Mouse (Mus musculus): ENCODE results near the gene Akap13. TPM values are rescaled to one million over a fixed set of nuclear protein-coding genes. Genes with fewer than 3 reads are reported as not detected.
A peak's percentile ranks its signal among the peaks of the same experiment; 100 is the strongest.

The Akap13 gene
- 52.9 and 58.5 TPM in 2 replicates for polyA plus RNA-seq (2015; fragmentation: Nextera tagmentation; extraction: Ambion mirVana)

- peak; percentile 99 for DNase-seq (ENCODE audit: low spot score)
- TF ChIP-seq CTCF (IDR thresholded peaks at IDR 0.05), result peak; percentile 63
- no peak for TF ChIP-seq EP300 (IDR thresholded peaks at IDR 0.05)
- 2% methylated on average over 81 of the region's 94 CpGs for WGBS
Measured at GRCm38 (mm10) chr7:75455223-75456151, at the start of gene Akap13. Gene Akap13, plus strand, starts transcription at chr7:75455534.

DNA sequence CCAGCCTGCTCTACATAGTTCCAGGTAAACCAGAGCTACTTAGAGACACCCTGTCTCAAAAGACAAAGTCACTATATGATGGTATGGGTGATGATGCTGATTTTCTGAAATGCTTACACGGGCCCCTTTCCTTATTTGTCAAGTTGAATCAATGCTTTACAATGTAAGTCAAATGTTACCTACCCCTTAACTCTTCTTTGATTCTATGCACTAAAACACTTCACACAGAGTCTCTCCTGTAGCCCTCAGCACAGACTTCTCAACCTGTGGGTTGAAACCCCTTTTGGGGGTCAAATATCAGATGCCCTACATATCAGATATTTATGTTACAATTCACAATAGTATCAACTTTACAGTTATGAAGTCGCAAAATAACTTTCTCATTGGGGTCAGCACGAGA, 44.7 kb upstream of the Akap13 start:
- no peak overlapping the region for H3K4me3 ChIP-seq (ENCODE audit: low read depth, low read length)
- TF ChIP-seq CTCF (IDR thresholded peaks at IDR 0.05), result no peak
- no peak for TF ChIP-seq EP300 (IDR thresholded peaks at IDR 0.05)
- ATAC-seq, result no peak

More at GRCm38 (mm10) chr7:75455223-75456151, at the start of gene Akap13:
- Histone ChIP-seq H3K4me3 (ENCODE audit: low read depth, low read length) (peak within 1 kb of the TSS; percentile 97), H3K27me3 (replicated peaks; ENCODE audit: insufficient read depth, low read length) (no peaks in the 10 kb centered on the region), H3K36me3 (ENCODE audit: insufficient read depth, low read length) (no peaks in the 10 kb centered on the region), H3K9ac (replicated peaks; ENCODE audit: low read depth) (peak within 1 kb of the TSS; percentile 97), H3K27ac (ENCODE audit: low read length) (peak within 1 kb of the TSS; percentile 98), H3K9me3 (ENCODE audit: low read length) (no peaks in the 10 kb centered on the region), H3K4me1 (ENCODE audit: insufficient read depth, low read depth, low read length) (peaks cover 4% of the 10 kb centered on the region; the same call in 1 of the 2 replicates), H3K4me2 (replicated peaks; ENCODE audit: low read depth, low read length) (peak within 1 kb of the TSS; percentile 79)
- ATAC-seq, result peak; percentile 99

GRCm38 (mm10) chr7:75411226-75411625, 44.1 kb upstream of the Akap13 start:
- Histone ChIP-seq H3K9ac (replicated peaks; ENCODE audit: low read depth) (no peak overlapping the region), H3K27me3 (replicated peaks; ENCODE audit: insufficient read depth, low read length) (no peaks in the 10 kb centered on the region), H3K27ac (ENCODE audit: low read length) (no peak overlapping the region), H3K36me3 (ENCODE audit: insufficient read depth, low read length) (no peaks in the 10 kb centered on the region), H3K9me3 (ENCODE audit: low read length) (no peaks in the 10 kb centered on the region), H3K4me2 (replicated peaks; ENCODE audit: low read depth, low read length) (no peak overlapping the region), H3K4me3 (ENCODE audit: low read depth, low read length) (no peak overlapping the region), H3K4me1 (ENCODE audit: insufficient read depth, low read depth, low read length) (no peaks in the 10 kb centered on the region)
- 61% methylated on average over 6 of the region's 6 CpGs for WGBS
- TF ChIP-seq CTCF (IDR thresholded peaks at IDR 0.05) (no peak), EP300 (IDR thresholded peaks at IDR 0.05) (no peak)
- DNase-seq (ENCODE audit: low spot score) (no peak), ATAC-seq (no peak)

More for the DNA sequence above, 44.7 kb upstream of the Akap13 start:
- no peak overlapping the region for H3K27ac ChIP-seq (ENCODE audit: low read length)
- no peaks in the 10 kb centered on the region for H3K9me3 ChIP-seq (ENCODE audit: low read length)
- no peaks in the 10 kb centered on the region for H3K36me3 ChIP-seq (ENCODE audit: insufficient read depth, low read length)
- 84% methylated on average over 3 of the region's 3 CpGs for WGBS
- H3K4me2 ChIP-seq (replicated peaks; ENCODE audit: low read depth, low read length), result no peak overlapping the region
- DNase-seq (ENCODE audit: low spot score), result no peak
- H3K9ac ChIP-seq (replicated peaks; ENCODE audit: low read depth), result no peak overlapping the region
- no peaks in the 10 kb centered on the region for H3K4me1 ChIP-seq (ENCODE audit: insufficient read depth, low read depth, low read length)
- H3K27me3 ChIP-seq (replicated peaks; ENCODE audit: insufficient read depth, low read length), result no peaks in the 10 kb centered on the region

GRCm38 (mm10) chr7:75412011-75412510, 43.3 kb upstream of the Akap13 start:
- ATAC-seq (0 out of 2 replicates have a peak, but pooled peaks have one; percentile 4), DNase-seq (ENCODE audit: low spot score) (no peak)
- Histone ChIP-seq H3K9ac (replicated peaks; ENCODE audit: low read depth) (no peak overlapping the region), H3K4me2 (replicated peaks; ENCODE audit: low read depth, low read length) (no peak overlapping the region), H3K27ac (ENCODE audit: low read length) (no peak overlapping the region), H3K36me3 (ENCODE audit: insufficient read depth, low read length) (no peaks in the 10 kb centered on the region), H3K9me3 (ENCODE audit: low read length) (no peaks in the 10 kb centered on the region), H3K4me1 (ENCODE audit: insufficient read depth, low read depth, low read length) (no peaks in the 10 kb centered on the region), H3K27me3 (replicated peaks; ENCODE audit: insufficient read depth, low read length) (no peaks in the 10 kb centered on the region), H3K4me3 (ENCODE audit: low read depth, low read length) (no peak overlapping the region)
- WGBS, result 54% methylated on average over 10 of the region's 10 CpGs
- TF ChIP-seq CTCF (IDR thresholded peaks at IDR 0.05) (no peak), EP300 (IDR thresholded peaks at IDR 0.05) (no peak)

DNA sequence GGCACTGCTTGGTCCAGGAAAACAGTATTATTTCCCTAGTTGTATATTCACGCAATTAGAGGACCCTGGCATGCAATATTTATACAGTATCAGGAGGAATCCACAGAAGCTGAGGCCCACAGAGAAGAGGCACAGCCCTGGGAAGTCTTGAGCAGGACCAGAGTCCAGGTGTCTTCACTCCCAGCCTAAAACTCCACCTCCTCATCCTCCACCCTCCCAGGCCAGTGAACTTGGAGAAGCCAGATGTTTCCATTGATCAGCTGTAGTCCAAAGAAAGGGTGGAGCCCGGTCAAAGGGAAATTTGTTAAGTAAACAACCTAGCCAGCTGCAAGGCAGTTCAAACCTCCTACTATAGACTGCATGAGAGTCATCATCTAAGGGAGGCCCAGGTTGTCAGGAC, 42.8 kb upstream of the Akap13 start:
- no peak overlapping the region for H3K4me3 ChIP-seq (ENCODE audit: low read depth, low read length)
- DNase-seq (ENCODE audit: low spot score), result no peak
- no peaks in the 10 kb centered on the region for H3K36me3 ChIP-seq (ENCODE audit: insufficient read depth, low read length)
- H3K9ac ChIP-seq (replicated peaks; ENCODE audit: low read depth), result no peak overlapping the region
- no peak for ATAC-seq
- H3K27me3 ChIP-seq (replicated peaks; ENCODE audit: insufficient read depth, low read length), result no peaks in the 10 kb centered on the region
- 0 out of 2 replicates have a peak overlapping the region, but pooled peaks have one; percentile 2 for H3K27ac ChIP-seq (ENCODE audit: low read length)
- H3K9me3 ChIP-seq (ENCODE audit: low read length), result no peaks in the 10 kb centered on the region
- no peak overlapping the region for H3K4me2 ChIP-seq (replicated peaks; ENCODE audit: low read depth, low read length)
- H3K4me1 ChIP-seq (ENCODE audit: insufficient read depth, low read depth, low read length), result no peaks in the 10 kb centered on the region
- 24% methylated on average over 2 of the region's 2 CpGs for WGBS
- TF ChIP-seq CTCF (IDR thresholded peaks at IDR 0.05) (no peak), EP300 (IDR thresholded peaks at IDR 0.05) (no peak)

GRCm38 (mm10) chr7:75413903-75414302, 41.4 kb upstream of the Akap13 start:
- H3K27ac ChIP-seq (ENCODE audit: low read length), result no peak overlapping the region
- no peak for ATAC-seq
- no peak overlapping the region for H3K4me3 ChIP-seq (ENCODE audit: low read depth, low read length)
- H3K9me3 ChIP-seq (ENCODE audit: low read length), result no peaks in the 10 kb centered on the region
- TF ChIP-seq CTCF (IDR thresholded peaks at IDR 0.05) (no peak), EP300 (IDR thresholded peaks at IDR 0.05) (no peak)
- no peaks in the 10 kb centered on the region for H3K4me1 ChIP-seq (ENCODE audit: insufficient read depth, low read depth, low read length)
- H3K4me2 ChIP-seq (replicated peaks; ENCODE audit: low read depth, low read length), result no peak overlapping the region
- no peaks in the 10 kb centered on the region for H3K36me3 ChIP-seq (ENCODE audit: insufficient read depth, low read length)
- no peaks in the 10 kb centered on the region for H3K27me3 ChIP-seq (replicated peaks; ENCODE audit: insufficient read depth, low read length)
- 75% methylated on average over 6 of the region's 6 CpGs for WGBS
- no peak for DNase-seq (ENCODE audit: low spot score)
- no peak overlapping the region for H3K9ac ChIP-seq (replicated peaks; ENCODE audit: low read depth)

All from lung, postnatal 0 days (tissue).